Mouse (Mus musculus) testis, adult 2 months (tissue): ENCODE data around the gene Pigk. TPM values are rescaled to one million over a fixed set of nuclear protein-coding genes. Genes with fewer than 3 reads are reported as not detected.

Source experiments
- H3K27ac ChIP-seq: fragments of 200-500 bp; 2 replicates; pipeline ENCODE4 v1.5.1; 2012; ENCODE audit warnings: low read depth, low read length; ENCODE audit not compliant: control insufficient read depth, insufficient read depth
- H3K27me3 ChIP-seq: fragments of 200-500 bp; 2 replicates; pipeline ENCODE4 v1.6.1; 2012; ENCODE audit warnings: mild to moderate bottlenecking, low read length, moderate library complexity; ENCODE audit not compliant: control insufficient read depth, insufficient read depth
- H3K36me3 ChIP-seq: fragments of 200-500 bp; 2 replicates; pipeline ENCODE4 v1.6.1; 2012; ENCODE audit warnings: mild to moderate bottlenecking, low read length; ENCODE audit not compliant: control insufficient read depth, insufficient read depth
- H3K4me1 ChIP-seq: fragments of 200-500 bp; 2 replicates; pipeline ENCODE4 v1.6.1; 2012; ENCODE audit warnings: low read length; ENCODE audit not compliant: control insufficient read depth, insufficient read depth
- H3K4me3 ChIP-seq: fragments of 200-500 bp; 2 replicates; pipeline ENCODE4 v1.5.1; 2012; ENCODE audit warnings: low read depth, mild to moderate bottlenecking, low read length, moderate library complexity, mixed read lengths; ENCODE audit not compliant: control insufficient read depth
- CTCF ChIP-seq: fragments of 200-500 bp; IDR thresholded peaks from 2 replicates; pipeline ENCODE4 v1.5.1; 2012; ENCODE audit warnings: low read depth, mild to moderate bottlenecking, inconsistent platforms, low read length, moderate library complexity; ENCODE audit not compliant: control insufficient read depth, insufficient read depth, insufficient replicate concordance
- POLR2A ChIP-seq: fragments of 200-500 bp; IDR thresholded peaks from 2 replicates; pipeline ENCODE4 v1.6.1; 2012; ENCODE audit warnings: low read depth, mild to moderate bottlenecking, inconsistent platforms, low read length, moderate library complexity; ENCODE audit not compliant: control insufficient read depth
- polyA plus RNA-seq: library from polyadenylated mRNA; depleted of rRNA; stranded (reverse); fragments of >200 nt; gene quantifications from 2 replicates; pipeline ENCODE4 v1.2.3, GENCODE M21; 2012

Gene Pigk
- polyA plus RNA-seq, 1 experiment = 34.6 TPM

DNA sequence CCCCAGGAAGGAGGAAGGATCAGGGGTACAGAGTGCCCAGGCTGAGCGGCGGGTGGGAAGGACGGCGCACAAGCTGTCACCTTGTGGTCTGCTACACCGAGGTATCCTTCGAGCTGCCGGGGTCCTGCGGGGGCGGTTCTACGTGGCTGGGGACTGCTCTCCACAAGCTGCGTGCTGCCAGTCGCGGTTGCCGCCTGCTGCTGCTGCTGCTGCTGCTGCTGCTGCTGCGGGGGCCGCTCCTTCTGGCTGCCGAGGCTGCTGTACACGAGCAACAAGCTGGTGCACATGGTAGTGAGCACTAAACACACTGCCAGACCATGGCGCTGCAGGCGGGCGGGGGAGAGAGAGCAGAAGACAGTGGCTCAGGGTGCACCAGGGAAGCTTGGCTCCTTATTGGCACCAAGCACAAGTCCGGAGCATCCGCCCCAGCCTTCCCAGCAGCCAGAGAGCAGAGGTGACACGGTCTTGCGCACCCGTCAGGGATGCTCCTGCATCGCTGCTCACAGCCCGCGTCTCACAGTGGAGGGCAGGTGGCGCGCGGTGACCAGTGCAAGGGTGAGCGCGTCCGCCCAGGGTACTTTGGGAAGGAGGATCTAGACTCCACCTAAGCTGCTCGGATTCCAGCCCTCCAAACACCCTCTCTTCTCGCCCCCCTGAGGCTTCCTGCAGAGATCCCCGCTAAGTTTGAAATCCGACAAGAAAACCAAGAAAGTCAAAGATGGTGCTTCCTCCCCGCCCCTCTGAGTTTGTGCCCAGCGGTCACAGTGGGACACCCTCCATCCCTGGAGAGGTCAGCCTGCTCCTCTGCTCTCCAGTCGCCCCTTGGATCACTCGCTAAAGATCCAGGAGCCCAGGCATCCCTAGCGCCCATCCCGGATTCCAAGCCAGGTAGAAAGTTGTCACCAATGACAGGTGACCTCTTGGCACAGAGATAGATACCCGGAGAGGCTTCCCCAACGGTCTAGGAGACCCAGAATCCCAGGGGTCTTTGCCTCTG lies 267.4 kb downstream of the Pigk start:
- Histone ChIP-seq H3K27me3 (no peaks in the 10 kb centered on the region), H3K36me3 (no peaks in the 10 kb centered on the region), H3K27ac (no peak overlapping the region), H3K4me1 (no peaks in the 10 kb centered on the region), H3K4me3 (no peak overlapping the region)
- TF ChIP-seq POLR2A (no peak), CTCF (no peak)

DNA sequence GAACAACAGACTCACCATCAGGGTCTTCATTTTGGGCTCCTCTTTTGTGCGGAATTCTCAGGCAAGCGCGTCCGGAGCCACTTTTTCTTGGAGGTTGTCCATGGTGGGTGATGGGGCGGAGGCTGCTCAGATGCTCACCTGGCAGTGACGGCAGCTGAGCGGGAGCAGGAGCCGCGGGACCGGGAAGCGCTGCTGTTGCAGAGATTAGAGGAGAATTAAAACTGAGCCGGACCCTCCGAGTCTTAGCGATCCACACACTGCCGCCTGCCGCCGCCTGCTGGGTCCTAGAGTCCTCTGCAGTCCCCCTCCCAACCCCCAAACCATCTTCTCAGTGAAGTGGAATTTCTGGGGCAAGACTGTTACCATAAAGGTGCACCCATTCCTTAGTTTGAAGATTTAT lies 268.1 kb downstream of the Pigk start, which contains the start of gene St6galnac5:
Gene St6galnac5 (minus strand): TSS at position 259 of the 400 bp plus-strand sequence.
- Histone ChIP-seq H3K36me3 (no peaks in the 10 kb centered on the region), H3K4me1 (no peaks in the 10 kb centered on the region), H3K4me3 (no peak within 1 kb of the TSS; the same call in 1 of the 2 replicates), H3K27ac (no peak within 1 kb of the TSS), H3K27me3 (no peaks in the 10 kb centered on the region)
- TF ChIP-seq POLR2A (no peak), CTCF (no peak)

DNA sequence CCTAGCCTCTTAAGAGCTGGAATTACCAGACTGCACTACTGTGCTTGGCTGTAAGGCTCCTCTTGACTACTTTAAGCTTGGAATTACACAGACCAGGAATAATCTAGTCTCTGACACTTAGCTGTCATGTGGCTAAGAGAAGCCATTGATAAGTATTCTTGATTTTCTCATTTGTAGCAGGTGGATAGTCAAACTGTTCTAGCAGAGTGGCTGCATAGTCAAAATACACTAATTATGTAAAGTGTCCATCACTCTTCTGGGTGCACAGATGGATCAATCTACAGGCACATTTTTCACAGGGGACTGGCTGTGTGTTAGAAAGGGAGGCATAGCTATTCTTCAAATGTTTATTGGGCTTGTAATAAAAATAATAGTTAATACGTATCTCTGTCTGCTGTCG lies 276.9 kb downstream of the Pigk start:
- H3K27ac ChIP-seq = no peak overlapping the region
- peaks cover 3% of the 10 kb centered on the region; the same call in 1 of the 2 replicates for H3K4me1 ChIP-seq
- TF ChIP-seq POLR2A (no peak), CTCF (no peak)
- no peaks in the 10 kb centered on the region for H3K27me3 ChIP-seq
- H3K4me3 ChIP-seq = no peak overlapping the region
- H3K36me3 ChIP-seq = no peaks in the 10 kb centered on the region

DNA sequence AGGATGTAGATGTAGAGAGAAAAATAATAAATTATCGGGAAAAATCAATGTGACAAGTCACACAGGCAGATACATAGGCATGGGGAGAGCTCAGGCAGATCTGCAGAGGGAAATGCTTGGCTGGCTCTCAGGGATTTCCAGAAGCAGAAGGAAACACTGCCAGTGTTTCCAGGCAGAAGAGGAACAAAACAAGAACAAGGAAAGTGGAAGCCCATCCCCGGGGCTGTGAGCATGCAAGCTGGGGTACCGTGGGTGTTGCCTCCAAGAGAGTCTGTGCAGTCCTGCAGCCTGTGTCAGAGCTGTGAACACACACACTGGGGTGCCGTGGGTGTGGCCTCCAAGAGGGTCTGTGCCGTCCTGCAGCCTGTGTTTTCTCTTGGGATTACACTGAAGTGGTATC lies 279.7 kb downstream of the Pigk start:
- no peak for TF ChIP-seq CTCF
- TF ChIP-seq POLR2A = no peak
- Histone ChIP-seq H3K4me3 (no peak overlapping the region), H3K27ac (no peak overlapping the region), H3K27me3 (no peaks in the 10 kb centered on the region), H3K36me3 (no peaks in the 10 kb centered on the region), H3K4me1 (no peaks in the 10 kb centered on the region)

DNA sequence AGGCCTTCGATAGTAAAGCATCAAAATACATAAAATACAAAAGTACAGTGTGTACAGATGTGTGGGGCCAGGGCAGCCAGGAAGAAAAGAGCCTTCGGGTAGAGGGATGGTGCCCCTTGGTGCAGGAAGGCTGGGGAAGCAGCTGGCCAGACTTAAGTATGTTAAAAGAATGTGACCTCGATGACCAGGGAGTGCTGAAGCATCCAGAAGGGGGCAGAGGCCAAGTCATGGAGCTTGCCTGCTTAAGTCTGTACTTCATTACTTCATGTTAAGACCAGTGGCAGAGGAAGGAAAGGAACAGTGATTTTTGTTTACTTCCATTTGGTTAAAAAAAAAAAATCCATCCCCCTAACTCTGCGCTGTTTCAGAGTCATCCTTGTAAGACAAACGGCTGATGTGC lies 284.2 kb downstream of the Pigk start:
- no peaks in the 10 kb centered on the region for H3K27me3 ChIP-seq
- H3K36me3 ChIP-seq = no peaks in the 10 kb centered on the region
- no peak for TF ChIP-seq CTCF
- no peak for TF ChIP-seq POLR2A
- H3K4me3 ChIP-seq = no peak overlapping the region
- H3K27ac ChIP-seq = no peak overlapping the region
- no peaks in the 10 kb centered on the region for H3K4me1 ChIP-seq

DNA sequence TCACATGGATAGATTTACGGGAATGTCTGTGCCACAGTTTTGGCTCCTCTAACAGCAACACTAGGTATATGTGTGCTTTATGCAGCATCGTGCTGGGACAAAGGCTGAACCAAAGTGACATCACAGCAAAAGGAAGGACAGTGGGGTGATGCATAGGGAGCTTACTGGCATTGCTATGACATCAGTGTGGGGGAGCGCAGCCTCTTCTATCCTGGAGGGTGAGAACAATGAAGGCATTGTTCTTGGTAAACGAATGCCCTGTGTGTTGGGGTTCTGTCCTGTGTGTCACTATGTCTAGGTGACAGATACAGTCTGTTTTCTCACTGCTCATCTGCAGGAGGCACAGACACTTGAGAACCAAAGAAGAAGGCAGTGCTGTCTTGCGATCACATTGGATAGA lies 285.0 kb downstream of the Pigk start:
- TF ChIP-seq CTCF = no peak
- TF ChIP-seq POLR2A = no peak
- no peaks in the 10 kb centered on the region for H3K36me3 ChIP-seq
- no peaks in the 10 kb centered on the region for H3K27me3 ChIP-seq
- H3K4me3 ChIP-seq = no peak overlapping the region
- H3K27ac ChIP-seq = no peak overlapping the region
- H3K4me1 ChIP-seq = no peaks in the 10 kb centered on the region

DNA sequence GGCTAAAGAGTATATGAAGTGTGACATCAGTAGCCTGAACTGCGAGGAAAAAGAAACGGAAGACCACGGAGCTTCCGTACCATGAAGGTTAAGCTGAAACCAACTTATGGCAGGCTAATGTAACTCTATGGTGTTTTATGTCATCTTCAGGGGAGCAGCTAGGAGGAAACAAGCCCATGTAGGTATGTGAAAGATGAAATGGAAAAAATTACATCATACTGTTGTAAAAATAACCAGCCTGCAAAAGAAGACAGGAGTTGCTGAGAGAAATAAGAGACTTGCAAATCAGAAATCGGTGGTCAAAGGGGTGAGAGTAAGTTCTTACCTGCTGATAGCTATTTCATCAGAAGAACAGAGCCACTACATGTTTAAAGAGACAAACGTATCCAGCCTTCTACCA lies 293.0 kb downstream of the Pigk start:
- TF ChIP-seq POLR2A = no peak
- TF ChIP-seq CTCF = no peak
- H3K4me3 ChIP-seq = no peak overlapping the region
- no peaks in the 10 kb centered on the region for H3K4me1 ChIP-seq
- H3K27ac ChIP-seq = no peak overlapping the region
- no peaks in the 10 kb centered on the region for H3K36me3 ChIP-seq
- no peaks in the 10 kb centered on the region for H3K27me3 ChIP-seq

DNA sequence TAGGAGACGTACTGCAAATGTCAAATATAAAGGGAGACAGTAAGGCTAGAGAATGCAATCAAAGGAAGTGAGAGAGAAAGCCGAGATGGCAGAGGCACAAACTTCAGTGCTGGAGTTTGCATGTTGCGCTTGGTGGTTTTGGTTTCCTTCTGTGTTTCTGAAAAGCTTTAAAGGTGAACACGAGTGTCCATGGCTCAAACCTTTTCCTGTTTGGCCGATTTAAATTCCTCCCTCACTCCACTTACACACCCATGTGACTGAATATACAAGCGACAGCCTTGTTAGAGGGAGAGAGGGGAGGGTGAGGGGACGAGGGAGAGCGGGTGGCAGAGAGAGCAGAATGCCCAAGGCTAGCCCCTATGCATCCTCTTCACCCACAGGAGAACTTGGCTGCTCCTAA lies 302.5 kb downstream of the Pigk start:
- Histone ChIP-seq H3K4me1 (no peaks in the 10 kb centered on the region), H3K4me3 (no peak overlapping the region), H3K36me3 (no peaks in the 10 kb centered on the region), H3K27me3 (no peaks in the 10 kb centered on the region), H3K27ac (no peak overlapping the region)
- TF ChIP-seq POLR2A (no peak), CTCF (no peak)
